Mouse (Mus musculus): ENCODE data around the gene Dact3.

GRCm38 (mm10) chr7:16825785-16826184, 49.3 kb upstream of the Dact3 start:
- TF ChIP-seq CTCF (IDR thresholded peaks at IDR 0.05; ENCODE audit: low read depth, low read length) (peak; percentile 1), POLR2A (IDR thresholded peaks at IDR 0.05; ENCODE audit: insufficient read depth, low read length) (no peak)
